Mouse (Mus musculus) embryo, embryonic 9.5 days (tissue): ENCODE measurements around the gene Etd.
"Not testable (repeated sequence)": the region's sequence is repeated elsewhere in the genome, so short reads cannot be mapped to it uniquely, and the experiment has no call there.

Experiments used
- DNase-seq: peaks from one replicate; pipeline ENCODE4 v3.0.0-alpha.2; 2017; ENCODE audit errors: extremely low spot score

The Etd gene

DNA sequence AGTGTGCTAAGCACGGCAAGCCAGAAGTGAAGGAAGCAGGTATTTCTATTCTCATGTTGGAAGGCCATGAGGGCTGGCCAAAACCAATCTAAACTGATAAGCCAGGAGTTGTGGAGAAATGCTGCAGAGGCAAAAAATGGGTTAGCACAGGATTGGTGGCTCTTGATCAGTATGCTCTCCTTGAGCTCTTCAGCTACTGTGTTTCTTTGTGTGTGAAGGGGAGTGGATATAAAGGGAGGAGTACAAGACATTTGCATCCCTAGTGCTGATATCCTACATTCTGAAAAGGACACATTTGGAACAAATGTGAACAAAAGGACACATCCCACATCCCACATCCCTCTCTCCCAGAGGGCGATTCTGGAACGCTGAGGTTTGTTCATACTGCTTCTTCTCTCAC, at the start of gene Etd:
Gene Etd (plus strand): TSS at position 301 of the 400 bp plus-strand sequence.
- no peak for DNase-seq

DNA sequence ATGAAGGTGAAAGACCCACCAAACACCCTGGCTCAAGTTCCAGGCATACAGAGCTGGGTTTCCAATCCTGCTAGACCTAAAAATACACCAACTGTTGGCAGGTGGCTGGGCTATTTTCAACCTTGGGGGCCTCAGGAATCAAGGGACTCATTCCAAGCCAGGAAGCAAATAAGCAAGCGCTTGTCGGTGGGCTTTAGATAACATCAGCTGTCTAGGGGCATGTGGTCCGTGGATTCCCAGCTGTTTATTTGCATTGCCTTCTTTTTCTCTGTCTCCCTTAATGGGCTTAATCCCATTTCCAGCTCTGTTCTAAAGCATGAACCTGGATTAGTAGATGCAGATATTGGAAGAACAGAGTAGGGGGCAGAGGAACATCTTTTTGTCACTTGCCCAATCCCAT, 48.4 kb upstream of the Etd start:
- no peak for DNase-seq

DNA sequence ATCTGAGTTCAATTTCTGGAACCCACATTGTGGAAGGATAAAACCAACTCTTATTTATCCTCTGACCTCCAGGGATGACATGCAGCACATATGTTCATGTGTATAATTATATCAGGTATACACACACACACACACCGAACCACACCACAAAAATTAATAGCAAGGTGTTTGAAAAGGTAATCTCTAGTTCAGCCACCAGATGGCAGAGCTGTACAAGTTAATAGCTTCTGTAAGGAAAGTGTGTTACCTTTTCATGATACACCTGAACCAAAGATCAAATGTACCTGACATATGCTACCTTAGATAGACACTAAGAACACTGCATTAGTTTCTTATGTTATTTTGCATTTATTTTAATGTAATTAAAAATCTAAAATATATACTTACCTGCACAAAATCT, 1.8 kb upstream of the Etd start:
- DNase-seq, result peak; percentile 1

DNA sequence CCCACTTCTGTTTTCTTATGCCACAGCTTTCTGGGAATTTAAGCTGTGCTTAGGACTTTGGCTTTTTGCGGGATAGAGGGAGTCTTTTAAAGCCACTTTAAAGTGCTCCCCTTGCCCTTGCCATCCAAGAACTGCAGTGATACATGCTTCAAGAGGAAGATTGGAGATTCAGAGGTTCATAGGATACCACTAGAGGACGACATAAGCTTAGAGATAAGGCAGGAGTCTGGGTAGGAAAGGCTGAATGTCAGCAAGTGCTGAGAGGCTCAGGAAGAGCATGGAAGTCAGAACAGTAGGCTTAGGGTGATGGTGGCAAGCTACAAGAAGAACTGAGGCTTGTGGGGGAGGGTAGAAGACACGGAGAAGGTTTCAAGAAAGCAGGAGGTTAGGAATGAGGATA, 24.9 kb downstream of the Etd start:
- peak; percentile 1 for DNase-seq

DNA sequence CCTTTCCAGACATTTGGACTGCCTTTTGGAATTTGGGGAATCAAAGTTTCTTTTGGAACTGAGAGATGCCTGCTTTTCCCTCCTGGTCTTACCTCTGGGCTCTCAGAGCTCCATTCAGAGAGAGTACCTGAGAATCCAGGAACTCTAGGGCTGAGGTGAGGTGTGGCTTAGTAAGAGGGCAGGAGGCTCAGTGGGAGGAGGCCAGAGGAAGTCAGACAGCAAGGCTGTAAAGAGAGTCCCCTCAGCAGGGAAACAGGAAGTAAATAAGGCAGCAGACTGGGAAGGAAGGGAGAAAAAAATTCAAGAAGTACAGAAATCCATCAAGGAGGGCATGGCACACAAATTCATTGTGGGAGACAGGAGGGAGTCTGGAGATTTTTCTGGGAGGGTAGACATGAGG, 29.5 kb downstream of the Etd start:
- DNase-seq, result not testable (repeated sequence)
